Mouse (Mus musculus) limb, embryonic 14.5 days (tissue): ENCODE results near the gene Bbc3. TPM values are rescaled to one million over a fixed set of nuclear protein-coding genes. Genes with fewer than 3 reads are reported as not detected.

Experiments used
- ATAC-seq: fragments of 200-750 bp; cut with Nextera tagmentation; 2 replicates; pipeline ENCODE4 v1.8.0; 2017; ENCODE audit warnings: low read depth, moderate number of reproducible peaks, moderate TSS enrichment; ENCODE audit not compliant: low FRiP score
- DNase-seq: peaks from one replicate; pipeline ENCODE4 v3.0.0-alpha.2; 2015; ENCODE audit warnings: low spot score
- H3K27ac ChIP-seq: fragments of 300-500 bp; sonication (generic); replicated peaks from 2 replicates; pipeline ENCODE4 v1.5.1; 2014; ENCODE audit warnings: low read depth, mild to moderate bottlenecking, low read length, moderate library complexity, mixed read lengths
- H3K27me3 ChIP-seq: fragments of 300-500 bp; sonication (generic); 2 replicates; pipeline ENCODE4 v1.6.1; 2014; ENCODE audit warnings: low read length, mixed read lengths; ENCODE audit not compliant: control insufficient read depth, insufficient read depth
- H3K36me3 ChIP-seq: fragments of 300-500 bp; sonication (generic); 2 replicates; pipeline ENCODE4 v1.6.1; 2014; ENCODE audit warnings: mild to moderate bottlenecking, low read length, moderate library complexity, mixed read lengths; ENCODE audit not compliant: control insufficient read depth, insufficient read depth
- H3K4me1 ChIP-seq: fragments of 300-500 bp; sonication (generic); 2 replicates; pipeline ENCODE4 v1.6.1; 2014; ENCODE audit warnings: antibody characterized with exemption, low read length, mixed read lengths; ENCODE audit not compliant: control insufficient read depth, insufficient read depth
- H3K4me2 ChIP-seq: fragments of 300-500 bp; sonication (generic); replicated peaks from 2 replicates; pipeline ENCODE4 v1.6.1; 2014; ENCODE audit warnings: low read depth, mild to moderate bottlenecking, low read length, moderate library complexity; ENCODE audit not compliant: severe bottlenecking
- H3K4me3 ChIP-seq: fragments of 300-500 bp; sonication (generic); replicated peaks from 2 replicates; pipeline ENCODE4 v1.5.1; 2014; ENCODE audit warnings: low read length
- H3K9ac ChIP-seq: fragments of 300-500 bp; sonication (generic); 2 replicates; pipeline ENCODE4 v1.6.1; 2014; ENCODE audit warnings: mild to moderate bottlenecking, low read depth, low read length, moderate library complexity; ENCODE audit not compliant: severe bottlenecking
- H3K9me3 ChIP-seq: fragments of 300-500 bp; sonication (generic); 2 replicates; pipeline ENCODE4 v1.6.1; 2016; ENCODE audit warnings: low read length; ENCODE audit not compliant: control insufficient read depth
- POLR2A ChIP-seq: fragments of 200-500 bp; IDR thresholded peaks from 2 replicates; pipeline ENCODE4 v1.8.0; 2012; ENCODE audit warnings: inconsistent platforms, mild to moderate bottlenecking, moderate library complexity, borderline replicate concordance; ENCODE audit not compliant: insufficient read depth, insufficient read length; ENCODE audit errors: extremely low read depth
- WGBS: fragments of 180-500 bp; shearing (Covaris S2); extraction: QIAGEN DNeasy Blood & Tissue Kit; methylation state at CpG from one replicate; pipeline ENCODE4 v1.1.7; 2014; 5-methylcytosine and 5-hydroxymethylcytosine counted together
- polyA plus RNA-seq, 2 experiments: library from polyadenylated mRNA; depleted of rRNA in 1 of 2; stranded (reverse) in 1 of 2; unstranded in 1 of 2; fragments of >200 nt; fragmentation: Nextera tagmentation in 1 of 2; extraction: Ambion mirVana in 1 of 2; gene quantifications; 2 replicates each; pipeline versions ENCODE4 v1.2.1 to v1.2.3; 2012 to 2014

Bbc3 gene
- polyA plus RNA-seq, 2 experiments = 3.7 to 7.4 TPM

- H3K4me2 ChIP-seq = no peak overlapping the region
- H3K4me3 ChIP-seq = no peak overlapping the region
- H3K9ac ChIP-seq = no peak overlapping the region
- no peaks in the 10 kb centered on the region for H3K4me1 ChIP-seq
- ATAC-seq (no peak), DNase-seq (no peak)
- 85% methylated on average over 4 of the region's 4 CpGs for WGBS
- no peak overlapping the region for H3K27ac ChIP-seq
- no peak for TF ChIP-seq POLR2A
- peaks cover 54% of the 10 kb centered on the region for H3K36me3 ChIP-seq
- no peaks in the 10 kb centered on the region for H3K9me3 ChIP-seq
- H3K27me3 ChIP-seq = no peaks in the 10 kb centered on the region
Measured at GRCm38 (mm10) chr7:16345297-16345696, 37.1 kb downstream of the Bbc3 start.

DNA sequence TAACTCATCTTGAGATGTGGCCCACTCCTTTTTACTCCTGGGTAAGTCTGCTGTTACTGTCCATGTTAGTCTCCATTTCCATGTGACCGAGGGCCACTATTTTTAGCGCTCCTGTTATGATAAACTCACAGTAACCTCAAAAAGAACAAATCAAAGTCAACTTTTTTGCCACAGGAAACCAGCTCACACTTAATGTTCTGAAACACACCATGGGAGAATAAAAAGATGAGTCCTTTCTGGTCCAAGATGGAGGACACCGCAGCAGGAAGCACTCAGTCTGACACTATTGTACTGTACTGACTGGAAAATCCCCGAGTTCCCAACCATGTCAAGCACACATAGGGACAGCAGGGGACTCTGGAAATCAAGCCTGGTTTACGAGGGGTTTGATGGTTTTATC lies 41.8 kb downstream of the Bbc3 start:
- no peak for ATAC-seq
- no peak overlapping the region for H3K27ac ChIP-seq
- H3K36me3 ChIP-seq = peaks cover 58% of the 10 kb centered on the region
- no peak overlapping the region for H3K4me2 ChIP-seq
- TF ChIP-seq POLR2A = no peak
- H3K4me3 ChIP-seq = no peak overlapping the region
- 88% methylated on average over 5 of the region's 5 CpGs for WGBS
- H3K9me3 ChIP-seq = no peaks in the 10 kb centered on the region
- H3K9ac ChIP-seq = no peak overlapping the region
- no peak for DNase-seq
- no peaks in the 10 kb centered on the region for H3K4me1 ChIP-seq
- no peaks in the 10 kb centered on the region for H3K27me3 ChIP-seq

GRCm38 (mm10) chr7:16355854-16356594 lies 47.8 kb downstream of the Bbc3 start:
- no peak for TF ChIP-seq POLR2A
- H3K9me3 ChIP-seq = no peaks in the 10 kb centered on the region
- H3K4me1 ChIP-seq = no peaks in the 10 kb centered on the region
- no peak overlapping the region for H3K9ac ChIP-seq
- H3K36me3 ChIP-seq = peaks cover 69% of the 10 kb centered on the region
- no peaks in the 10 kb centered on the region for H3K27me3 ChIP-seq
- no peak overlapping the region for H3K4me3 ChIP-seq
- H3K4me2 ChIP-seq = no peak overlapping the region
- 94% methylated on average over 3 of the region's 3 CpGs for WGBS
- no peak for DNase-seq
- ATAC-seq = no peak
- no peak overlapping the region for H3K27ac ChIP-seq

GRCm38 (mm10) chr7:16357602-16358001 lies 49.4 kb downstream of the Bbc3 start:
- whole genome bisulfite sequencing = 91% methylated on average over 3 of the region's 3 CpGs
- ATAC-seq = no peak
- no peaks in the 10 kb centered on the region for H3K27me3 ChIP-seq
- H3K36me3 ChIP-seq = peaks cover 70% of the 10 kb centered on the region
- H3K4me3 ChIP-seq = no peak overlapping the region
- no peak for DNase-seq
- no peaks in the 10 kb centered on the region for H3K9me3 ChIP-seq
- no peak overlapping the region for H3K4me2 ChIP-seq
- no peak for TF ChIP-seq POLR2A
- H3K9ac ChIP-seq = no peak overlapping the region
- no peak overlapping the region for H3K27ac ChIP-seq
- H3K4me1 ChIP-seq = no peaks in the 10 kb centered on the region

DNA sequence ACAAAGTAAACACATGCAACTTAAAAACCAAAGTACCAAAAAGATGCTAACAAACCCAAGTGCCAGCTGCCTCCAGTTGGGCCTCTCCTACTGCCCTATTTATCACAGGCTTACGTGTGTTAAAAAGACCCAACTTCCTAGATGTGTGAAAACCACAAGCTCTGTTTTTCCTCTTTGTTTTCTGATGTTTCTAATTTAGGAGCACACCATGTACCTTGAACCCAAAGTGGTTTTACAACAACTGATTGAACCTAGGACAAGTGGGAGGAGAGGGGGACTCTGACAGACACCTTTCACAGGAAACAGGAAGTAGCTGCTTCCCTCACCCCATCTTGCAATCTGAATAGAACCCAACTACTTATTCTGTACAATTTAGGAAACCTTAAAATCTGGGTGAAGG lies 56.1 kb downstream of the Bbc3 start:
- Histone ChIP-seq H3K4me1 (no peaks in the 10 kb centered on the region), H3K27ac (no peak overlapping the region), H3K9ac (no peak overlapping the region), H3K27me3 (no peaks in the 10 kb centered on the region), H3K9me3 (no peaks in the 10 kb centered on the region), H3K36me3 (peaks cover 83% of the 10 kb centered on the region), H3K4me2 (no peak overlapping the region), H3K4me3 (no peak overlapping the region)
- no peak for ATAC-seq
- DNase-seq = no peak
- WGBS = 85% methylated on average over 1 of the region's 1 CpGs
- no peak for TF ChIP-seq POLR2A
